Mouse (Mus musculus): ENCODE results near the gene Tagln. TPM values are rescaled to one million over a fixed set of nuclear protein-coding genes. Genes with fewer than 3 reads are reported as not detected.
A peak's percentile ranks its signal among the peaks of the same experiment; 100 is the strongest.

Tagln gene
- polyA plus RNA-seq, 1 experiment, result 13.7 TPM

DNA sequence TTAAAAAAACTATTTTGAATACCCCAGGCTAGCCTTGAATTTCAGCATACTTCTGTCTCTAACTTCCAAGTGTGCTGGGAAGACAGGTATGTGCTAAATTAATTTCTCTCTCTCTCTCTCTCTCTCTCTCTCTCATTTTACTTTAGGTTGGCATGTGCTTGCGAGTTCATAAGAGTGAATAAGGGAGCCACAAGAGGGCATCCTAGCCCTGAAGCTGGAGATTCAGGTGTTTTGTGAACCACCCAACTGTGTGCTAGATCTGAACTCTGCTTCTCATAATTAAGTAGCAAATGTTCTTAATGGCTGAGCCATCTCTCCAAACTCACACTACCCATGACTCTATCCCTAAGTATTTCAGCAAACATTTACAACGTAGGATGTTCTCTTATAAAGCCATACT, 41.0 kb upstream of the Tagln start:
- 73% methylated on average over 2 of the region's 2 CpGs for WGBS
- Histone ChIP-seq H3K27me3 (ENCODE audit: control insufficient read depth, insufficient read depth, low read length) (no peaks in the 10 kb centered on the region), H3K4me3 (replicated peaks; ENCODE audit: insufficient read depth, low read depth, low read length) (no peak overlapping the region), H3K27ac (ENCODE audit: insufficient read depth, low read length) (no peak overlapping the region), H3K4me1 (ENCODE audit: control insufficient read depth, insufficient read depth, low read length) (no peaks in the 10 kb centered on the region)
- DNase-seq, result no peak
- TF ChIP-seq POLR2A (IDR thresholded peaks at IDR 0.05; ENCODE audit: borderline replicate concordance, insufficient read depth, low read length), result no peak
- peak; percentile 14; the same call in 1 of the 2 replicates for TF ChIP-seq CTCF (IDR thresholded peaks at IDR 0.05; ENCODE audit: borderline replicate concordance, insufficient read depth, low read depth, low read length)

DNA sequence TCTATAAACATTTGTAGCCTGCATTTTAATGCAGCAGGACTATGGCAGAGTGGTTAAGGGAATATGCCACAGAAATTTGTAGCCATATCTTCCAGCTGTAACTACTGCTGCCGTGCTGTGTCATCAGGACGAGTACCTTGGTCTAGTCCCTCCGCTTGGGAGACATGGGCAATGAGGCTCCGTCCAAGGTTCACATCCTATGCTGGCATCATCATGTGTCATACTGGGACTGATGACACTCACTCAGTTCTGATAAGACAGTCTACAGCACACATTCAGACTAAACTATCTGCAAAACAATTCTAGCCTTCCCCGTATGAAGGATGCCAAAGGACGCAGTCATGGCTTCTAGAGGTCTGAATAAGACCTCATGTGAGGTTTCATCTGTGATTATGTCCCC, 27.7 kb upstream of the Tagln start:
- H3K27me3 ChIP-seq (ENCODE audit: control insufficient read depth, insufficient read depth, low read length), result no peaks in the 10 kb centered on the region
- WGBS, result 89% methylated on average over 6 of the region's 6 CpGs
- TF ChIP-seq CTCF (IDR thresholded peaks at IDR 0.05; ENCODE audit: borderline replicate concordance, insufficient read depth, low read depth, low read length) (no peak), POLR2A (IDR thresholded peaks at IDR 0.05; ENCODE audit: borderline replicate concordance, insufficient read depth, low read length) (no peak)
- no peak overlapping the region for H3K27ac ChIP-seq (ENCODE audit: insufficient read depth, low read length)
- no peak overlapping the region for H3K4me3 ChIP-seq (replicated peaks; ENCODE audit: insufficient read depth, low read depth, low read length)
- DNase-seq, result no peak
- peaks cover 6% of the 10 kb centered on the region for H3K4me1 ChIP-seq (ENCODE audit: control insufficient read depth, insufficient read depth, low read length)

DNA sequence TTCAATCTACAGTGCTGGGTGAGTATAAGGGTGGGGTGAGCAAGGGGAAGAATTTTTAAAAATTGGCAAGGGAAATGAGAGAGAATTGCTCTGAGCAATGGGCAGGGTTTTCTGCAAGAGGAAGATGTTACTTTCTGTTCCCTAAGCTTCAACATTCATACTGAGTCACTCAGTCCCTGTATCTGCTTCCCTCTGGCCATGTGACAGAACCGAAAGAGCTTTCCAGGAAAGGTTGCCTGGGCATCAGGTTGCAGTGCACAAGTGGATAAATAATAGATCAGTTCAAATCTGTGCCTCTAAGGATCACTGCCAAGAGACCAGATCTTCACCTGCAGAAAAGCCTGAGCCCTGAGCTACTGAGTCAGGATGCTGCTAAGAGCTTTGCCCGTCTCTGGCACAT, 26.0 kb upstream of the Tagln start:
- DNase-seq, result peak in 1 of 2 experiments; percentile 77
- Histone ChIP-seq H3K4me1 (ENCODE audit: control insufficient read depth, insufficient read depth, low read length) (peaks cover 6% of the 10 kb centered on the region), H3K27ac (ENCODE audit: insufficient read depth, low read length) (no peak overlapping the region), H3K27me3 (ENCODE audit: control insufficient read depth, insufficient read depth, low read length) (no peaks in the 10 kb centered on the region), H3K4me3 (replicated peaks; ENCODE audit: insufficient read depth, low read depth, low read length) (no peak overlapping the region)
- 12% methylated on average over 2 of the region's 2 CpGs for WGBS
- TF ChIP-seq POLR2A (IDR thresholded peaks at IDR 0.05; ENCODE audit: borderline replicate concordance, insufficient read depth, low read length) (no peak), CTCF (IDR thresholded peaks at IDR 0.05; ENCODE audit: borderline replicate concordance, insufficient read depth, low read depth, low read length) (no peak)

DNA sequence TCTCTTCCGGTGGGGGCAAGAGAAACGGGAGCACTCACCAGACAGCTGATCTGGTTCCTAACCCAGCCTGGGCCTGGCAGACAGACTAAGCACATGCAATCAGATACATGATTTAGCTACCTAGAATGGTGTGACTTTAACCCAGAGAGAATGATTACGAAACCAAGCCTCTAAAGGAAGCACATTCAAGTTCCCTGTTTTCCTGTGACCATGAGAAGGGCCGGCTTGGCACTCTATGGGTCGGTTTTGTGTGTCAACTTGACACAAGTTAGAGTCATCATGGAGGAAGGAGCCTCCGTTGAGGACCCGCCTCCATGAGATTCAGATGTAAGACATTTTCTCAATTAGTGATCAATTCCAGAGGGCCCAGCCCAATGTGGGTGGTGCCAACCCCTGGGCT, 23.8 kb upstream of the Tagln start:
- DNase-seq, result no peak
- H3K27ac ChIP-seq (ENCODE audit: insufficient read depth, low read length), result no peak overlapping the region
- no peaks in the 10 kb centered on the region for H3K27me3 ChIP-seq (ENCODE audit: control insufficient read depth, insufficient read depth, low read length)
- H3K4me1 ChIP-seq (ENCODE audit: control insufficient read depth, insufficient read depth, low read length), result peaks cover 4% of the 10 kb centered on the region
- no peak overlapping the region for H3K4me3 ChIP-seq (replicated peaks; ENCODE audit: insufficient read depth, low read depth, low read length)
- TF ChIP-seq CTCF (IDR thresholded peaks at IDR 0.05; ENCODE audit: borderline replicate concordance, insufficient read depth, low read depth, low read length) (no peak), POLR2A (IDR thresholded peaks at IDR 0.05; ENCODE audit: borderline replicate concordance, insufficient read depth, low read length) (no peak)
- 86% methylated on average over 7 of the region's 7 CpGs for WGBS

DNA sequence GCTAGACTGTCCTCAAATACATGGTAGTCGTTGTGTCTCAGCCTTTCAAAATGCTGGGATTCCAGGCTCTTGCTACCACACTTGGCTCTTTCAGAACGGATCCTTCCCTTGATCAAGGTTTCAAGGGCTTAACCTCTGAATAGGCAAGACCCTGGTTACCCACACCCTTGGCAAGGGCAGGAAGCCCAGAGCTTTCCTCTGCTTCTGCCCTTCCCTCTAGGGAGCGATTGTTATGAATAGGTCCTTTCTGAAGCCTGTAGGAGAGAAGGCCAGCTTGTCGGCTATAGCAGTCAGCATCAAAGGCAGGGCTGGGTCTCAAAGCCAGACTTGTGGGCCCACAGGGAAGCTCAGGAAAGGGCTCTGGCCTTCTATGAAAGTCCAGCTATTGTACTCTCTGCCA, 23.0 kb upstream of the Tagln start:
- 60% methylated on average over 4 of the region's 4 CpGs for WGBS
- Histone ChIP-seq H3K4me3 (replicated peaks; ENCODE audit: insufficient read depth, low read depth, low read length) (no peak overlapping the region), H3K4me1 (ENCODE audit: control insufficient read depth, insufficient read depth, low read length) (peaks cover 3% of the 10 kb centered on the region), H3K27me3 (ENCODE audit: control insufficient read depth, insufficient read depth, low read length) (no peaks in the 10 kb centered on the region), H3K27ac (ENCODE audit: insufficient read depth, low read length) (no peak overlapping the region)
- DNase-seq, result no peak
- TF ChIP-seq POLR2A (IDR thresholded peaks at IDR 0.05; ENCODE audit: borderline replicate concordance, insufficient read depth, low read length) (no peak), CTCF (IDR thresholded peaks at IDR 0.05; ENCODE audit: borderline replicate concordance, insufficient read depth, low read depth, low read length) (no peak)

DNA sequence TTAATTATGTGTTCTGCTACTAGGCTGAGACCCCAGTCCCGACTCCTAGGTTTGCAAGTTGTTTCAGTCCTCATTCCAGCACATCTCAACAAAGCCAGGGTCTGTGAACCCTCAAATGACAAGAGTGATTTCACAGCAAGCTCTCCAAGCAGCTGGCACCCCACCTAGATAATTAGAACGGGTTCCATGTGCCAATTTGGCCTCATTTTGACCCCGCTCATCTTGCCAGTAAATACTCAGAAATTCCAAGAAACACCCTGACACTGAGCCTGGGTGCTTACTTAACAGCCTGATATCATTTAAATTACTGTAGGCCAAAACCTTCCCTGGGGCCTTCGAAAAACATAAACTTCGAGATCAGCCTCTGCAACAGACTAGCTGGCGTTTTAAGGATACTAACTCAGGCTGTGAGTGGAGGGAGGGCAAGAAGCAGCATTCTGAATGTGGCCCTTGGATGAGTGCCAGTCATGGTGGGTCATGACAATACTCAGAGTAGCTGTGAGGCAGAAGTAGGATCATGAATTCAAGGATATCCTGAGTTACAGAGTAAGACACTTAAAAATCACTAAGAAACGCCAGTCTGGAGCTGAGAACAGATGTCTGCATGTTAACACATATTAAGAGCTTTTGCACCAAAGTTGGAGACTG, 22.3 kb upstream of the Tagln start:
- H3K27me3 ChIP-seq (ENCODE audit: control insufficient read depth, insufficient read depth, low read length), result no peaks in the 10 kb centered on the region
- H3K4me3 ChIP-seq (replicated peaks; ENCODE audit: insufficient read depth, low read depth, low read length), result no peak overlapping the region
- no peak overlapping the region for H3K27ac ChIP-seq (ENCODE audit: insufficient read depth, low read length)
- TF ChIP-seq POLR2A (IDR thresholded peaks at IDR 0.05; ENCODE audit: borderline replicate concordance, insufficient read depth, low read length) (no peak), CTCF (IDR thresholded peaks at IDR 0.05; ENCODE audit: borderline replicate concordance, insufficient read depth, low read depth, low read length) (no peak)
- peaks cover 6% of the 10 kb centered on the region for H3K4me1 ChIP-seq (ENCODE audit: control insufficient read depth, insufficient read depth, low read length)
- DNase-seq, result no peak
- 50% methylated on average over 7 of the region's 7 CpGs for WGBS

DNA sequence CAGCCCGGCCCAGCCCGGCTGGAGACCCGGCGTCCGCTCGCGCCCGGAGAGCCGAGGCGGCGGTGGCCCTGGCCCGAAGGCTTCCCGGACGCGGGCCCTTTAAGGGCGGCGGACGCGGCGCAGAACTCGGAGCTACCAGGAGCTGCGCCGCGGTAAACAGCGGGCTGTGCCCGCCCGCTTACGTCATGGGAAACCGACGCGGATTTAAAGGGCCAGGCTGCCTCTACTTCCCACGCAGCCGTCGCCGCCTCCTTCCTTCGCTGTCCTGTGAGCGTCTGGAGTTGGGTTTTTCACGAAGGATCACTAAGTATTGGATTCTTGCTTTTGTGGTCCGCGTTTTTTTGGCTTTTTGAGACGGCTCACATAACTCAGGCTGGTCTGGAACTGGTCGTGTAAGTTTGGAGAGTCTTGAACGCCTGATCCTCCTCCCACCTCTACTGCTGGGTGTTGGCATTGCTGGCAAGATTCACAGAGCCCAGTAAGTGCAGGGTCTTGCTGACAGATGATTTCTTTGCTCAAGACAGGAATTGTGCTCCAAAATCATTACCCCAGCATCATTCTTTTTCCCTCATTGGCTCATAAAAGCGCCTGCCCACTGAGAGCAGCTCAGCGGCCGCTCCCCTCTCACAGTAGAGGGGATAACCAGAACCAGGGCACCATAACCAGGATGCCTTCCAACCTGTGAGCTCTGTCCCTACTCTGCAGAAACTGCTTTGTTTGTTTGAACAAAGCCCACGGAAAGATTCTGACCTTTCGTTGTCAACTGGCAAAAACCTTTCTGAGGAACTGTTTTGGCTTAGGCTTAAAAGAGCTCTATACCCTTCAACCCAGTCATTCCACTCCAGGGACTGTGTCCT, 19.5 kb upstream of the Tagln start, which contains the start of gene Sidt2:
Sidt2 (minus strand) TSS at position 152 of the 857 bp plus-strand sequence.
- Histone ChIP-seq H3K4me3 (replicated peaks; ENCODE audit: insufficient read depth, low read depth, low read length) (peak within 1 kb of the TSS; percentile 80), H3K4me1 (ENCODE audit: control insufficient read depth, insufficient read depth, low read length) (peaks cover 18% of the 10 kb centered on the region; the same call in 1 of the 2 replicates), H3K27me3 (ENCODE audit: control insufficient read depth, insufficient read depth, low read length) (no peaks in the 10 kb centered on the region), H3K27ac (ENCODE audit: insufficient read depth, low read length) (peak within 1 kb of the TSS; percentile 87)
- no peak for TF ChIP-seq CTCF (IDR thresholded peaks at IDR 0.05; ENCODE audit: borderline replicate concordance, insufficient read depth, low read depth, low read length)
- 0 out of 2 replicates have a peak, but pooled peaks have one; percentile 18 for TF ChIP-seq POLR2A (IDR thresholded peaks at IDR 0.05; ENCODE audit: borderline replicate concordance, insufficient read depth, low read length)
- peak; percentile 91 to 92 for DNase-seq
- WGBS, result under 1% methylated on average over 48 of the region's 48 CpGs
